26 mouse cellular contexts compared by ENCODE assay signal in the genomic region with DNA sequence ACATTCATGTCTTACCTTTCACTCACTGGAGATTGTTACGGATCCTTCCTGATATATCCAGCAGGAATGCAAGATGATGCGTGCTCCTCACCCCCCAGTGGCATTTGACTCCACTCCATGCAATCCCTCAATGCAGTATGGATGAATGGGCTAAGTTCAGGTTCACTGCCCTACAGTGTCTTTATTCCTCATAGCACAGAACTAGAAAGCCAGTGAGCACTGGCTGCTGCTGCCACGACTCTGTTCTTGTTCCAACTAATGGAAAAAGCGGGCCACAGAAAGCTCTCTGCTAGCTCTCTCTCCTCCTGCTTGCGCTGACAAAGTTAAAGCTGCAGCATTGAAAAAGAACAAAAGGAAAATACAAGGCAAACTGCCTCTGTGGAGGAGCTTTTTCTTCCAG.
A peak's percentile ranks its signal among the peaks of the same experiment; 100 is the strongest.
DNase-seq lines count a peak whose midpoint lies in the region; ATAC-seq and TF ChIP-seq lines count a peak whose summit lies in the region.
"Had no signal": no experiment of that assay in that cellular context is flagged by ENCODE, and none has a peak within 500 bp of the region (broad histone marks: within the 10 kb centered on the region; RNA-seq: fewer than 3 reads in every experiment).

No protein-coding gene starts in this region.

- H3K36me3 ChIP-seq in kidney, adult 2 months (ENCODE audit: control insufficient read depth, insufficient read depth, low read length): no peaks in the 10 kb centered on the region
- H3K36me3 ChIP-seq in midbrain, embryonic 14.5 days (ENCODE audit: control insufficient read depth, insufficient read depth, low read length): no peaks in the 10 kb centered on the region
- H3K36me3 ChIP-seq in midbrain, embryonic 13.5 days: no peaks in the 10 kb centered on the region
- H3K36me3 ChIP-seq: embryonic facial prominence, embryonic 15.5 days; forebrain, embryonic 10.5 days; forebrain, embryonic 15.5 days; G1E; heart, embryonic 13.5 days; hindbrain, embryonic 13.5 days; intestine, embryonic 15.5 days had no signal

- peak overlapping the region; percentile 15 for H3K4me3 ChIP-seq in cerebellum, adult 2 months (replicated peaks; ENCODE audit: insufficient read depth, low read depth, low read length)
- H3K4me3 ChIP-seq in kidney, adult 2 months (ENCODE audit: insufficient read depth, low read depth, low read length): no peak overlapping the region
- no peak overlapping the region for H3K4me3 ChIP-seq in midbrain, embryonic 14.5 days (replicated peaks; ENCODE audit: low read depth, low read length)
- H3K4me3 ChIP-seq in midbrain, embryonic 13.5 days (replicated peaks): no peak overlapping the region
- H3K4me3 ChIP-seq in cortical plate, adult 2 months (ENCODE audit: insufficient read depth, low read length): 0 out of 2 replicates have a peak overlapping the region, but pooled peaks have one; percentile 19
- H3K4me3 ChIP-seq: embryonic facial prominence, embryonic 15.5 days; erythroblast, embryonic 14.5 days; forebrain, embryonic 10.5 days; forebrain, embryonic 15.5 days; gastrocnemius, adult 2 months; heart, embryonic 13.5 days; hindbrain, embryonic 13.5 days; intestine, embryonic 15.5 days had no signal

- WGBS in cerebellum, adult 2 months: 43% methylated on average over 5 of the region's 5 CpGs
- WGBS in kidney, adult 2 months: 40% methylated on average over 5 of the region's 5 CpGs
- WGBS in midbrain, embryonic 14.5 days: 36% methylated on average over 5 of the region's 5 CpGs
- WGBS in midbrain, embryonic 13.5 days: 35% methylated on average over 5 of the region's 5 CpGs

- H3K9ac ChIP-seq in midbrain, embryonic 14.5 days (replicated peaks; ENCODE audit: low read length): no peak overlapping the region
- H3K9ac ChIP-seq in midbrain, embryonic 13.5 days (replicated peaks): no peak overlapping the region
- H3K9ac ChIP-seq: embryonic facial prominence, embryonic 15.5 days; forebrain, embryonic 15.5 days; heart, embryonic 13.5 days; hindbrain, embryonic 13.5 days; intestine, embryonic 15.5 days had no signal

- ATAC-seq in midbrain, embryonic 14.5 days (ENCODE audit: low FRiP score, low TSS enrichment): no peak
- ATAC-seq in midbrain, embryonic 13.5 days: no peak
- ATAC-seq: CD4-positive, CD25-positive, alpha-beta regulatory T cell, adult 4 months; forebrain, embryonic 15.5 days; intestine, embryonic 15.5 days had no signal

- TF ChIP-seq POLR2A in cerebellum, adult 2 months (IDR thresholded peaks at IDR 0.05; ENCODE audit: borderline replicate concordance, insufficient read depth, low read length): no peak
- no peak for TF ChIP-seq POLR2A in kidney, adult 2 months (IDR thresholded peaks at IDR 0.05; ENCODE audit: low read depth, low read length)
- no peak for TF ChIP-seq POLR2A in cortical plate, adult 2 months (IDR thresholded peaks at IDR 0.05; ENCODE audit: extremely low read depth, insufficient read depth, low read length)

- no peaks in the 10 kb centered on the region for H3K4me1 ChIP-seq in cerebellum, adult 2 months (ENCODE audit: control insufficient read depth, insufficient read depth, low read length)
- no peaks in the 10 kb centered on the region for H3K4me1 ChIP-seq in kidney, adult 2 months (ENCODE audit: control insufficient read depth, insufficient read depth, low read length)
- no peaks in the 10 kb centered on the region for H3K4me1 ChIP-seq in midbrain, embryonic 14.5 days (ENCODE audit: control insufficient read depth, insufficient read depth, low read length)
- no peaks in the 10 kb centered on the region for H3K4me1 ChIP-seq in midbrain, embryonic 13.5 days (replicated peaks)
- H3K4me1 ChIP-seq in cortical plate, adult 2 months (ENCODE audit: control insufficient read depth, insufficient read depth, low read length): no peaks in the 10 kb centered on the region; the same call in 1 of the 2 replicates
- H3K4me1 ChIP-seq: embryonic facial prominence, embryonic 15.5 days; forebrain, embryonic 10.5 days; forebrain, embryonic 15.5 days; heart, embryonic 13.5 days; hindbrain, embryonic 13.5 days; intestine, embryonic 15.5 days had no signal

- TF ChIP-seq CTCF in cerebellum, adult 2 months (IDR thresholded peaks at IDR 0.05; ENCODE audit: borderline replicate concordance, insufficient read depth, low read depth, low read length): no peak
- no peak for TF ChIP-seq CTCF in kidney, adult 2 months (conservative IDR thresholded peaks at IDR 0.05; ENCODE audit: insufficient read depth, insufficient read length, low read depth, low read length)
- TF ChIP-seq CTCF in cortical plate, adult 2 months (IDR thresholded peaks at IDR 0.05; ENCODE audit: extremely low read depth, insufficient read depth, low read length): no peak

- peak in 1 of 2 experiments; percentile 1 for DNase-seq in cerebellum, adult 2 months
- no peak for DNase-seq in cerebellum, postnatal 25 days
- peak; percentile 0 for DNase-seq in kidney, adult 2 months
- DNase-seq in kidney, adult 11 months: no peak
- DNase-seq in midbrain, embryonic 14.5 days: peak; percentile 14
- DNase-seq in heart, adult 9 months (ENCODE audit: low spot score in 2 of 2): no peak
- DNase-seq: adrenal gland, adult 2 months; adrenal gland, postnatal 25 days; B cell, adult 2 months; cerebellum, adult 11 months; cerebellum, adult 9-10 months; cerebellum, postnatal 36 days; gastrocnemius, adult 2 months; gastrocnemius, postnatal 25 days; heart, postnatal 4 days had no signal

- no peak overlapping the region for H3K4me2 ChIP-seq in midbrain, embryonic 14.5 days (ENCODE audit: low read length)
- H3K4me2 ChIP-seq in midbrain, embryonic 13.5 days (replicated peaks): no peak overlapping the region
- H3K4me2 ChIP-seq: embryonic facial prominence, embryonic 15.5 days; forebrain, embryonic 15.5 days; heart, embryonic 13.5 days; hindbrain, embryonic 13.5 days; intestine, embryonic 15.5 days had no signal

- H3K9me3 ChIP-seq in midbrain, embryonic 14.5 days (ENCODE audit: control insufficient read depth, low read length): no peaks in the 10 kb centered on the region
- no peaks in the 10 kb centered on the region for H3K9me3 ChIP-seq in midbrain, embryonic 13.5 days
- H3K9me3 ChIP-seq: embryonic facial prominence, embryonic 15.5 days; forebrain, embryonic 10.5 days; forebrain, embryonic 15.5 days; G1E; heart, embryonic 13.5 days; hindbrain, embryonic 13.5 days; intestine, embryonic 15.5 days had no signal

- H3K27ac ChIP-seq in cerebellum, adult 2 months (ENCODE audit: insufficient read depth, low read length): no peak overlapping the region
- H3K27ac ChIP-seq in kidney, adult 2 months (ENCODE audit: insufficient read depth, low read depth, low read length): no peak overlapping the region
- H3K27ac ChIP-seq in midbrain, embryonic 14.5 days (replicated peaks; ENCODE audit: low read depth, low read length): no peak overlapping the region
- H3K27ac ChIP-seq in midbrain, embryonic 13.5 days: no peak overlapping the region
- H3K27ac ChIP-seq in cortical plate, adult 2 months (ENCODE audit: insufficient read depth, low read length): no peak overlapping the region
- H3K27ac ChIP-seq: embryonic facial prominence, embryonic 15.5 days; forebrain, embryonic 10.5 days; forebrain, embryonic 15.5 days; gastrocnemius, adult 2 months; heart, embryonic 13.5 days; hindbrain, embryonic 13.5 days; intestine, embryonic 15.5 days had no signal

- H3K27me3 ChIP-seq in cerebellum, adult 2 months (ENCODE audit: control insufficient read depth, insufficient read depth, low read length): no peaks in the 10 kb centered on the region
- no peaks in the 10 kb centered on the region for H3K27me3 ChIP-seq in kidney, adult 2 months (replicated peaks; ENCODE audit: control insufficient read depth, insufficient read depth, low read length)
- no peaks in the 10 kb centered on the region for H3K27me3 ChIP-seq in midbrain, embryonic 14.5 days (ENCODE audit: control insufficient read depth, insufficient read depth, low read length)
- H3K27me3 ChIP-seq in midbrain, embryonic 13.5 days: peaks cover 41% of the 10 kb centered on the region
- H3K27me3 ChIP-seq: forebrain, embryonic 15.5 days; heart, embryonic 13.5 days; intestine, embryonic 15.5 days had no signal

Comparison
In these comparisons a context has a peak if more than half of its experiments do, and no peak if none do; other contexts are left out.
1. DNase-seq: peak in kidney, adult 2 months (single experiment) and midbrain, embryonic 14.5 days (single experiment); none in cerebellum, postnatal 25 days (0 of 2), kidney, adult 11 months (single experiment) and heart, adult 9 months (0 of 2).
2. H3K4me3 ChIP-seq: peak in cerebellum, adult 2 months (single experiment) and cortical plate, adult 2 months (single experiment); none in kidney, adult 2 months (single experiment), midbrain, embryonic 14.5 days (single experiment) and midbrain, embryonic 13.5 days (single experiment).